ENCODE assay signal across 15 mouse cellular contexts in the genomic region with DNA sequence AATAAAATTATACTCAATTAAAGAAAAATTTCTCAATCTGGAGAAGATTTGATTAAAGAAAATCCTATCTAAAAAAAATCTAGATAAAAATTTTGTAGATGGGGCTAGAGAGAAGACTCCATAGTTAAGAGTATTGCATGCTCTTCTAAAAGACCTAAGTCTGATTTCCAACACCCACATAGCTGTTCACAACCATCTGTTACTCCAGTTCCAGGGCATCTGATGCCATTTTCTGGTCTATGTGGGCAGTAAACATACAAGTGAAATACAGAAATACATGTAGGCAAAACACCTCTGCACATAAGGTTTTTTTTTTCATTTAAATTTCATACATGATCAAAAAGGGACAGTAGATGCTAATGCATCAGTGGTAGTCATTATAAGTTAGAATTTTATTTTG.
"Had no signal": no experiment of that assay in that cellular context is flagged by ENCODE, and none has a peak within 500 bp of the region (broad histone marks: within the 10 kb centered on the region; RNA-seq: fewer than 3 reads in every experiment).

No protein-coding gene starts in this region.

- DNase-seq: heart, postnatal 10 days; heart, postnatal 14 days; heart, postnatal 36 days; heart, postnatal 4 days; kidney, adult 11 months; kidney, adult 18-20 months; kidney, adult 2 months; kidney, adult 8-10 months; kidney, adult 9 months; kidney, postnatal 10 days; kidney, postnatal 14 days; kidney, postnatal 25 days; kidney, postnatal 36 days; kidney, postnatal 4 days; layer of hippocampus, postnatal 36 days had no signal
